Mouse (Mus musculus) neural tube, embryonic 14.5 days (tissue): ENCODE results near the gene Spata18. TPM values are rescaled to one million over a fixed set of nuclear protein-coding genes. Genes with fewer than 3 reads are reported as not detected.

ENCODE experiments used
- ATAC-seq: fragments of 200-750 bp; cut with Nextera tagmentation; 2 replicates; pipeline ENCODE4 v1.8.0; 2017; ENCODE audit warnings: low read depth, mild to moderate bottlenecking, moderate TSS enrichment, moderate library complexity
- H3K27ac ChIP-seq: fragments of 300-500 bp; sonication (generic); 2 replicates; pipeline ENCODE4 v1.5.1; 2014; ENCODE audit warnings: low read depth, mild to moderate bottlenecking, control low read depth, low read length, moderate library complexity, mixed read lengths
- H3K27me3 ChIP-seq: fragments of 300-500 bp; sonication (generic); 2 replicates; pipeline ENCODE4 v1.6.1; 2014; ENCODE audit warnings: low read length; ENCODE audit not compliant: control insufficient read depth, insufficient read depth
- H3K36me3 ChIP-seq: fragments of 300-500 bp; sonication (generic); 2 replicates; pipeline ENCODE4 v1.6.1; 2014; ENCODE audit warnings: low read length, mixed read lengths; ENCODE audit not compliant: control insufficient read depth, insufficient read depth
- H3K4me1 ChIP-seq: fragments of 300-500 bp; sonication (generic); 2 replicates; pipeline ENCODE4 v1.6.1; 2014; ENCODE audit warnings: low read length; ENCODE audit not compliant: control insufficient read depth, insufficient read depth
- H3K4me2 ChIP-seq: fragments of 300-500 bp; sonication (generic); 2 replicates; pipeline ENCODE4 v1.6.1; 2014; ENCODE audit warnings: mild to moderate bottlenecking, low read depth, low read length, control low read depth
- H3K4me3 ChIP-seq: fragments of 300-500 bp; sonication (generic); 2 replicates; pipeline ENCODE4 v1.5.1; 2014; ENCODE audit warnings: low read depth, low read length, control low read depth, mixed read lengths
- H3K9ac ChIP-seq: fragments of 300-500 bp; sonication (generic); replicated peaks from 2 replicates; pipeline ENCODE4 v1.6.1; 2014; ENCODE audit warnings: low read depth, mild to moderate bottlenecking, control low read depth, low read length, mixed read lengths
- H3K9me3 ChIP-seq: fragments of 300-500 bp; sonication (generic); 2 replicates; pipeline ENCODE4 v1.6.1; 2016; ENCODE audit warnings: low read length; ENCODE audit not compliant: control insufficient read depth
- WGBS: fragments of 180-500 bp; shearing (Covaris S2); extraction: QIAGEN DNeasy Blood & Tissue Kit; methylation state at CpG from one replicate; pipeline ENCODE4 v1.1.7; 2014; 5-methylcytosine and 5-hydroxymethylcytosine counted together
- polyA plus RNA-seq: library from polyadenylated mRNA; unstranded; fragments of >200 nt; fragmentation: Nextera tagmentation; extraction: Ambion mirVana; gene quantifications from 2 replicates; pipeline ENCODE4 v1.2.1, GENCODE M21; 2014

Gene Spata18
- polyA plus RNA-seq, 1 experiment from 2014 or later = 0.24 TPM

GRCm38 (mm10) chr5:73683221-73683620 lies 32.0 kb downstream of the Spata18 start:
- Histone ChIP-seq H3K9me3 (no peaks in the 10 kb centered on the region), H3K27ac (no peak overlapping the region), H3K36me3 (no peaks in the 10 kb centered on the region), H3K27me3 (no peaks in the 10 kb centered on the region), H3K4me1 (no peaks in the 10 kb centered on the region), H3K9ac (no peak overlapping the region), H3K4me2 (no peak overlapping the region), H3K4me3 (no peak overlapping the region)
- 83% methylated on average over 6 of the region's 6 CpGs for WGBS
- no peak for ATAC-seq

GRCm38 (mm10) chr5:73683706-73684409 lies 32.7 kb downstream of the Spata18 start:
- H3K27me3 ChIP-seq = no peaks in the 10 kb centered on the region
- H3K4me3 ChIP-seq = no peak overlapping the region
- no peak overlapping the region for H3K4me2 ChIP-seq
- no peaks in the 10 kb centered on the region for H3K36me3 ChIP-seq
- 50% methylated on average over 9 of the region's 9 CpGs for WGBS
- no peak for ATAC-seq
- no peak overlapping the region for H3K27ac ChIP-seq
- H3K9ac ChIP-seq = no peak overlapping the region
- H3K9me3 ChIP-seq = no peaks in the 10 kb centered on the region
- no peaks in the 10 kb centered on the region for H3K4me1 ChIP-seq

- 33% methylated on average over 4 of the region's 4 CpGs for WGBS
- Histone ChIP-seq H3K36me3 (no peaks in the 10 kb centered on the region), H3K27ac (no peak overlapping the region), H3K9ac (no peak overlapping the region), H3K4me2 (no peak overlapping the region), H3K4me1 (no peaks in the 10 kb centered on the region), H3K27me3 (no peaks in the 10 kb centered on the region), H3K4me3 (no peak overlapping the region), H3K9me3 (no peaks in the 10 kb centered on the region)
- ATAC-seq = no peak
Measured at GRCm38 (mm10) chr5:73686149-73686548, 35.0 kb downstream of the Spata18 start.

- Histone ChIP-seq H3K36me3 (no peaks in the 10 kb centered on the region), H3K4me3 (no peak overlapping the region), H3K27me3 (no peaks in the 10 kb centered on the region), H3K9me3 (no peaks in the 10 kb centered on the region), H3K27ac (no peak overlapping the region), H3K4me1 (no peaks in the 10 kb centered on the region), H3K9ac (no peak overlapping the region), H3K4me2 (no peak overlapping the region)
- WGBS = 88% methylated on average over 1 of the region's 1 CpGs
- no peak for ATAC-seq
Measured at GRCm38 (mm10) chr5:73688576-73688975, 37.4 kb downstream of the Spata18 start.

- Histone ChIP-seq H3K27ac (no peak overlapping the region), H3K4me2 (no peak overlapping the region), H3K9me3 (no peaks in the 10 kb centered on the region), H3K4me1 (no peaks in the 10 kb centered on the region), H3K27me3 (no peaks in the 10 kb centered on the region), H3K4me3 (no peak overlapping the region), H3K9ac (no peak overlapping the region), H3K36me3 (no peaks in the 10 kb centered on the region)
- 72% methylated on average over 2 of the region's 2 CpGs for WGBS
- ATAC-seq = no peak
Measured at GRCm38 (mm10) chr5:73690146-73690545, 39.0 kb downstream of the Spata18 start.

- Histone ChIP-seq H3K9ac (no peak overlapping the region), H3K36me3 (no peaks in the 10 kb centered on the region), H3K27me3 (no peaks in the 10 kb centered on the region), H3K27ac (no peak overlapping the region), H3K4me3 (no peak overlapping the region), H3K4me2 (no peak overlapping the region), H3K9me3 (no peaks in the 10 kb centered on the region), H3K4me1 (no peaks in the 10 kb centered on the region)
- no peak for ATAC-seq
- WGBS = 39% methylated on average over 15 of the region's 15 CpGs
Measured at GRCm38 (mm10) chr5:73691723-73692520, 40.7 kb downstream of the Spata18 start.

- Histone ChIP-seq H3K4me3 (no peak overlapping the region), H3K9me3 (no peaks in the 10 kb centered on the region), H3K27me3 (no peaks in the 10 kb centered on the region), H3K9ac (no peak overlapping the region), H3K4me1 (no peaks in the 10 kb centered on the region), H3K27ac (no peak overlapping the region), H3K4me2 (no peak overlapping the region), H3K36me3 (no peaks in the 10 kb centered on the region)
- no peak for ATAC-seq
- WGBS = 92% methylated on average over 1 of the region's 1 CpGs
Measured at GRCm38 (mm10) chr5:73693778-73694177, 42.6 kb downstream of the Spata18 start.

GRCm38 (mm10) chr5:73694254-73695015 lies 43.3 kb downstream of the Spata18 start:
- Histone ChIP-seq H3K9ac (no peak overlapping the region), H3K27ac (no peak overlapping the region), H3K4me2 (no peak overlapping the region), H3K27me3 (no peaks in the 10 kb centered on the region), H3K4me1 (no peaks in the 10 kb centered on the region), H3K4me3 (no peak overlapping the region), H3K9me3 (no peaks in the 10 kb centered on the region), H3K36me3 (no peaks in the 10 kb centered on the region)
- no peak for ATAC-seq
- 83% methylated on average over 4 of the region's 4 CpGs for WGBS

GRCm38 (mm10) chr5:73697700-73698099 lies 46.5 kb downstream of the Spata18 start:
- no peak for ATAC-seq
- H3K4me2 ChIP-seq = no peak overlapping the region
- H3K27ac ChIP-seq = no peak overlapping the region
- H3K4me3 ChIP-seq = no peak overlapping the region
- no peak overlapping the region for H3K9ac ChIP-seq
- H3K36me3 ChIP-seq = no peaks in the 10 kb centered on the region
- no peaks in the 10 kb centered on the region for H3K27me3 ChIP-seq
- H3K9me3 ChIP-seq = no peaks in the 10 kb centered on the region
- H3K4me1 ChIP-seq = no peaks in the 10 kb centered on the region
- 83% methylated on average over 4 of the region's 4 CpGs for WGBS
